Mouse (Mus musculus) brown adipose tissue, adult 24 weeks (tissue): ENCODE measurements around the gene Slc35a3. TPM values are rescaled to one million over a fixed set of nuclear protein-coding genes. Genes with fewer than 3 reads are reported as not detected.
"Not testable (repeated sequence)": the region's sequence is repeated elsewhere in the genome, so short reads cannot be mapped to it uniquely, and the experiment has no call there.

Experiments
- H3K27ac ChIP-seq: fragments of 200-500 bp; replicated peaks from 2 replicates; pipeline ENCODE4 v1.5.1; 2012; ENCODE audit warnings: low read depth, mild to moderate bottlenecking, low read length
- H3K4me1 ChIP-seq: fragments of 200-500 bp; 2 replicates; pipeline ENCODE4 v1.6.1; 2012; ENCODE audit warnings: low read length, mixed read lengths; ENCODE audit not compliant: control insufficient read depth, insufficient read depth, insufficient read length
- H3K4me3 ChIP-seq: fragments of 200-500 bp; 2 replicates; pipeline ENCODE4 v1.5.1; 2012; ENCODE audit warnings: low read depth, mild to moderate bottlenecking, low read length, moderate library complexity; ENCODE audit not compliant: insufficient read depth
- polyA plus RNA-seq: library from polyadenylated mRNA; stranded (reverse); fragments of >200 nt; gene quantifications from 2 replicates; pipeline ENCODE4 v1.2.4, GENCODE M21; 2012; ENCODE audit not compliant: missing spikeins, insufficient read depth, insufficient read length

Gene Slc35a3
- polyA plus RNA-seq, 1 experiment, result 12.6 TPM

DNA sequence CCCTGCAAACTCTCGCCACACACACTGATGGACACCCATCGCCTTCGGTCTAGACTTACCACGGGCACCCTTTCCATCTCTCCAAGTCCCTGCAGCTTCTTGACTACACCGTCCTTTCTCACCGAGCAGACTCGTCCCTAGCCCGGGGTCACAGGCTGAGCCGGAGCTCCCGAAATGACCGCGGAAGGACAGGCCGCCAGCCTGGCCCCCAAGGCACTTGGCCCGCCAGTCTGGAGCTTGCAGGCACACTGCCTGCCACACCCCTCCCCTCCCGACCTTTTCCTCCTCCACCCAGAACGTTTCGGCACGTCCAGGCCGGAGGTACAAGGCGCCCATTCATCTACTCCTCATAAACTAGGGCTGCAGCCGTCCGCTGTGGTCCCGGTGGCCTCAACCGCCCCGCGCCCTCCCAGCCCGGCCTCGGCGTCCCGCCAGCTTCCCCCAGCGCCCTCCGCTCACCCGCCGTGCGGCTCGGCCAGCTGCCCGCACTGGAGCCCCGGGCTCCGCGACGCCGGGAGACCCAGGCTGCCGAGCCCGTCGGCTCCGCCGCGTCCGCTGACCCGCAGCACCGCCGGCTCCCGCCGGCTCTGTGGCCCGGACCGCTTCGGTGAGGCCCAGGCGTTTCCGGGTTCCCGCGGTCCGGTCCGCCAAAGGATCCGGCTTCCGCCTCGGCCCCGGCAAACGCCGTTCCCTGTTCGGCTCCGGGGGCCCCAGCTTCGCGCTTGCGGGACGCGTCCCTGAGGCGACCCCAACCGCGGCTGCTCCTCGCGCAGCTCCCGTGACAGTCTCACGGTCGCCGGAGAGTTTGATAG lies 801 bp downstream of the Slc35a3 start:
- peak overlapping the region; percentile 97 for H3K27ac ChIP-seq
- H3K4me3 ChIP-seq, result peak overlapping the region; percentile 97
- peaks cover 10% of the 10 kb centered on the region; the same call in 1 of the 2 replicates for H3K4me1 ChIP-seq

DNA sequence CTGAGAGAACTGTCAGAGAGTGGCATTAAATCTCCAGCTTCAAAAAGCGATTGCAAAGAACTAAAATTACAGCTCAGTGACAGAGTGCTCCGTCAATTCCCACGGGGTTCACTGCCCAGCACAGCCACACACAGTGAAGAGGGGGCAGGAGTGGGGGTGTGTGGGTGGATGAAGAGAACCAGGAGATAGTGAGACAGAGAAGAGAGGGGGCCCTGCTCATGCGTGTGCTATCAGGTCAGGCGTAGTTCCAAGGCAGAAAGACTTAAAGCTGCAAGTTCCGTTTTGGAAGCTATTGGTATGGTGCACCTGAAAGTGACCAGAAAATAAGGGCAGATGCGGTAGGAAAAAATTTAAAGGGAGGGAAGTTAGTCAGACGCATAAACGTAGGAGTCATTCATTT lies 1.7 kb downstream of the Slc35a3 start:
- Histone ChIP-seq H3K27ac (no peak overlapping the region), H3K4me3 (peak overlapping the region; percentile 52), H3K4me1 (peaks cover 6% of the 10 kb centered on the region; the same call in 1 of the 2 replicates)

DNA sequence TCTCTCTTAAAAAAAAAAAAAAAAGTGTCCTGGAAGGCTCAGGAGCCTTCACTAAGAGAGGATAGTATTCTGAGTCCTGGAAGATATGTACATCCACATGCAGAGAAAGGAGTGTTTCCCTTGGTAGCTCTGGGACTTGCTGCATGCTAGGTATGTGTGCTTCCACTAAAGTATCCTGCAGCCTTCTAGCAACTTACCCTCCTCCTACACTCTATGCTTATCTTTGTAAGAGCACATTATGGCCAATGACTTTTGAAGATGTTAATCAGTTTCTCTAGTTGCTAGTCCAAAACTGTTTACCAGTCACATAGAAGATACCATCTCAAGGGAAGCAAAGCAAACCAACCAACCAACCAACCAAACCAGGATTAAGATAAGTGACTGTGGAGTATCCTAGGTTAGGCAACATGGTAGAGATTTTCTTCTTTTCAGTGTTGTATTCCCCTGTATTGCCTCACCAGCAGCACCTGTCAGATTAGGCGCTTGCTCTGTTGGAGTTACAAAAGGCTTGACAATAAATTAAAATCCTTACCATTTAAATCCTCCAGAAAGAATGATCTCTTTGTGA lies 6.9 kb downstream of the Slc35a3 start:
- H3K4me3 ChIP-seq, result no peak overlapping the region
- peaks cover 2% of the 10 kb centered on the region; the same call in 1 of the 2 replicates for H3K4me1 ChIP-seq
- no peak overlapping the region for H3K27ac ChIP-seq

DNA sequence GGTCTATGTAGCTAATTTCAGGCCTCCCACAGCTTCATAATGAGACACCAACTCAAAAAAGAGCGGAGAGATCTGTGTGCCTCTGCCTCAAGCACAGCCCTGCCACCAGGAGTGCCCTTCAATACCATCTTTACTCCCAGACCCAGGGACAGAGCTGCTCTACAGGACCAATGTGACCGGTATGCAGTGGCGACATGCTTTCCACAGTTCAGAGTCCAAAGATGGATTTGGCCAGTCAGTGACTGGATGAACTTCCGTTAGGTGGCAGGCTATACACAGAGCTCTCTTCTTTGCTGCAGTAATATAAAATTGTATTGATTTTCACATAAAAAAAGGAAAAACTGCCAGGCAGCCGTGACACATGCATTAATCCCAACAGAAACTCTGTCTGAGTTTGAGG lies 8.8 kb downstream of the Slc35a3 start:
- no peak overlapping the region for H3K4me3 ChIP-seq
- H3K27ac ChIP-seq, result no peak overlapping the region
- no peaks in the 10 kb centered on the region for H3K4me1 ChIP-seq

DNA sequence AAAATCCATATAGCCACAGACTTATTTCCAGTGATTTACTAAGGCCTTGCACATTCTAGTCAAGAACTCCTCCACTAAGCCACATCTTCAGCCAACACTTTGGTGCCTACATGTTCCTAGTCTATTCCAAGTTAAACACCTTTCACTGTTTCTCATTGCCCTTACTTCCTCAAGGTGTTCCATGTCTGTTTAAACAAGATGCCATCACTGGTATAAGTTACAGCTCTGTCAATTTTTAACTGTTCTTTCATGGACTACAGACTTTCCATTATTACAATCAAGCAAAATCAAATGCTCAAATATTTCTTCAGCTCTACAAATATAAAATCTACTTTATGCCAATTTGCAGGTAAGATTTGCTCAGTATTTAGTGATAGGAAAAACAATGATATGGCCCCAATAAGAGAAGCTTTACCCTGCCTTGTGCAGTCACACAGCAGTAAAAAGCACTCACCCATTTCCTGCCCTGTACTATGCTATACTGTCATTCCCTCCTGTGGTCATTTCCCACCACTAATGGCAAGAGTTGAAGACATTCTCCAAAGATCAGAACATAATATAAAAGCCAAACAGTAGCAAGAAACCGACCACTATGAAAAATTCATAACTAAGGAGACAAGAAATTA lies 9.9 kb downstream of the Slc35a3 start:
- H3K4me1 ChIP-seq, result no peaks in the 10 kb centered on the region
- no peak overlapping the region for H3K4me3 ChIP-seq
- no peak overlapping the region for H3K27ac ChIP-seq

DNA sequence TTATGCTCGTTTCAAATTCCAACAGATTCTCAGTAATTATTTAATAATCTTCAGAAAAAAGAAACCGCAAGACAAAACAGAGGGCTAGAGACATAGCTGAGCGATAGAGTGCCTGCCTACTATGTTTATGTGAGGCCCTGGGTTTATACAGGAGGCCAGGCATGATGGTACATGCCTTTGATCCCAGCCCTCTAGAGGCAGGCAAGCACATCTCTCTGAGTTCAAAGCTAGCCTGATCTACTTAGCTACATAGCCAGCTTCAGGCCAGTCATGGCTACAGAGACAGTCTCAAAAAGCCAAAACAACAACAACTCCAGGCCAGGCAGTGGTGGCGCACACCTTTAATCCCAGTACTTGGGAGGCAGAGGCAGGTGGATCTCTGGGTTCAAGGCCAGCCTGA lies 11.0 kb downstream of the Slc35a3 start:
- no peaks in the 10 kb centered on the region for H3K4me1 ChIP-seq
- H3K4me3 ChIP-seq, result no peak overlapping the region
- no peak overlapping the region for H3K27ac ChIP-seq

DNA sequence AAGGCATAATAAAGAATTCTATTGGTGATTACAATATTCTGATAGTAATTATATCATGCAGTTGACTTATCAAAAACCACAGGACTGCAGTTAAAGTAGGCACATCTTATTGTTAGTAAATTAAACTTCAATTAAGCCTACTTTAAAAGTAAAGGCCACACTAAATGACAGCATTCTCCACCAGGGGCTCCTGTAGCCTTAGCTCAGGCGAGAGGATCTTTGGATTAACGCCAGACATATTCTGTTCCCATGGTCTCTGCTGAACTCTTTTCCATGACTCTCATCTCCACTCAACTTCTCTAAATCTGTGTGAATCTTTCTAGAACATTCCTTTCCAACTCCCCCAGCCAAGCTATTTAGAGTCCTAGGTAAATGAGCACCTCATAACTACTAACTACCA lies 13.8 kb downstream of the Slc35a3 start:
- no peak overlapping the region for H3K27ac ChIP-seq
- H3K4me1 ChIP-seq, result no peaks in the 10 kb centered on the region
- no peak overlapping the region for H3K4me3 ChIP-seq

DNA sequence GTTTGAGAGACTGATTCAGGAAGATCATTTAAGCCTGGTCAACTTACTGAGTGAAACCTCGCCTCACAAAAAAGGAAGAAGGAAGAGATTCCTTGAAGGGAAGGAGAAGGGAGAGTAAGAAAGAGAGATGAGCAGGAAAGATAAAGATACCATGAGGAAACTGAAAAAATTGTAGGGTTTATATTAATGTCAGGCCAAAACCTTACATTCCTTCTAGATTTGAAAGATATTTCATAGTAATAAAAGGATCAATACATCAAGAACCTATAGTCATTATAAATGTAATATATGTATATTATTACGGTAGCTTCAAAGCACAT lies 17.0 kb downstream of the Slc35a3 start:
- H3K27ac ChIP-seq, result no peak overlapping the region
- H3K4me3 ChIP-seq, result no peak overlapping the region
- H3K4me1 ChIP-seq, result no peaks in the 10 kb centered on the region

DNA sequence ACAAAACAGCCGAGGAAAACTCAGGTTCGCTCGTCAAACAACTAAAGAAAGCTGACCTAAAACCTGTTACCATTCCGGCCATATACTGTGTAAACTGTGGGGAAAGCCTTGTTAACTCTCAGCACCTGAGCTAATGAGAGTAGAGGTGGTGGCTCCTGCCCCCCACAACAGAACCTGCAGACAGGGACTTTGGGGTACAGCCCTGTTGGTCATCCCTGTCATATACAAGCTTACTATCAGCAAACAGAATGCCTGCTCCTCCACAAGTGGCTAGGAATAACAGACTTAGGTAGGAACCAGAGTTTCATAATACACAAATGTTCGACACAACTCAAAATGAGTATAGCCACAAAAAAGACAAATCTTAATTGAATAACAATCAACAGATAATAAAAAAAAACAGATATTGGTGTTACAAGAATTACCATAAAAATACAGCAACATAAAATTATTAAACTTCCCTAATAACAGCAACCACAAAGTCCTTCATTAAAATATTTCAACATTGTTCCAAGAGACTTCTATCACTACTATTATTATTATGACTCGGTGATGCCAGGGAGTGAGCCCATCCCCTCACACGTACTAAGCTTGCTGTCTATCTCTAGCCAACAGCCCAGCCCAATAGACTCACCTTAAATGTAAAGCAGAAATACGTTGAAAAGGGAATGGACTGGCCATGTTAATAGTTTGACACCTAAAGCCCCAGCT lies 17.5 kb downstream of the Slc35a3 start:
- Histone ChIP-seq H3K4me1 (no peaks in the 10 kb centered on the region), H3K27ac (no peak overlapping the region), H3K4me3 (no peak overlapping the region)

DNA sequence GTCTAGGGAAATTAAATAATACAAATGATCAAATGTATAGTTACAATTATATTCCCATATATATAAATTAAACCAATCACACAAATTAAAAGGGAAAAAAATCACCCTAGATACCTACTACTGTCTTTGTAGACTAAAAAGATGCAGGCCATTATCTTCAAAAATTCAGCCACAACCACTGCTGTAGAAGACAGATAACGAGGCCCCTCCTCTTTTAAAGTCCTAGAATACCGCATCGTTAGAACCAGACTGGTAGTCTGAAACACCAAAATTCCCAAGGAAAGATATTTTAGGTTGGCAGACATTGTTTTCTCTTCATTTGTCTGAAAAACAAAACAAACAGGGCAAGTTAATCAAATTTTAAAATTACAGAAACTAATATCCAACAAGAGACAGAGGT lies 18.3 kb downstream of the Slc35a3 start:
- no peak overlapping the region for H3K27ac ChIP-seq
- H3K4me3 ChIP-seq, result no peak overlapping the region
- no peaks in the 10 kb centered on the region for H3K4me1 ChIP-seq

DNA sequence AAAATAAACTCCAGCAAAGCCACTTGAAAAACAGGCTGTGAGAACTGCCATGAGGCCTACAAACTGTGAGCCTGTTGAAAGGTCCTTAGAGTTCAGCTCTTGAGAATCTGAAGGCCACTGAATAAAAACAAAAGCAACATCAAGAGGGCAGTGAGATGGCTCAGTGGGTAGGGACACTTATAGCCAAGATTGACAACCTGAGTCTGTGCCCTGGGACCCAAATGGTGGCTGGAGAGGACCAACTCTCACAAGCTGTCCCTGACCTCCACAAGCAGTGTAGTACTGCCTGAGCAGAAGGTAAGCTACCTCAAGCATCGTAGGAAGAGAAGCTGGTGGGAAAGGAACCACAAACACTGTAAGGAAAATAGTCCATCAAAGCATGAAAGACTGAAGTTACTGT lies 31.5 kb downstream of the Slc35a3 start, which contains the start of gene Gm43191:
Gene Gm43191 (minus strand): TSS at position 101 of the 400 bp plus-strand sequence.
- no peaks in the 10 kb centered on the region for H3K4me1 ChIP-seq
- H3K4me3 ChIP-seq, result no peak within 1 kb of the TSS
- H3K27ac ChIP-seq, result no peak within 1 kb of the TSS

DNA sequence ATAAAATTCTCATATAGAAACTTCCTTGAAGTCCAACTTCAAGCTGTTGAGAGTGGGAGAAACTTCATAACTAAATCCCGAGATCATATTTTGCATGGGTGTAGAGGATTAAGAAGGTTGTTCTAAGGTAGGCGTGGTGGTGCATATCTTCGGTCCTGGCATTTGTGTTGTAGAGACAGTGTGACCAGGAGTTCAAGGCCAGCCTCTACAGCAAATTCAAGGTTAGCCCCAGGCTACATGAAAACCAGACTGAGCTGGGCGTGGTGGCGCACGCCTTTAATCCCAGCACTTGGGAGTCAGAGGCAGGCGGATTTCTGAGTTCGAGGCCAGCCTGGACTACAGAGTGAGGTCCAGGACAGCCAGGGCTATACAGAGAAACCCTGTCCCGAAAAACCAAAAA lies 48.4 kb downstream of the Slc35a3 start:
- H3K27ac ChIP-seq, H3K4me1 ChIP-seq, H3K4me3 ChIP-seq: not testable (repeated sequence)

DNA sequence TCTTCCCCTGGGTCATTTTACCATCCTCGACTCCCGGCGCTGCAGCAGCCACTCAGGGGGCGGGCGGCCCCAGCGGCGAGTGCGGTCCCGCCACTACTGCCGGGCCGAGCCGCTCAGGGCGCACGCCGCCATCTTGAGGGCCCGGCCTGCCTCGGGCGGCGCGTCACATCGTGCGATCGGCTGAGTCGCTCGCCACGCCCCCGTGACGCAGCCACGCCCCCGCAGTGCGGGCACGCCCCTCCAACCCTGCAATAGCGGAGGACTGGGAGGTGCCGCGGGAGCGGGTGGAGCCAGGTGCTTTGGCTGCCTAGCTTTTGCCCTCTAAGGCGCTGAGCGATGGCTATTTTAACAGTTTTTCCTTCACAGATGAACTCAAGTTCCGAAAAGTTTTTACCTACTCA lies 50.2 kb downstream of the Slc35a3 start, which contains the start of gene Mfsd14a:
Gene Mfsd14a (minus strand): TSS at position 215 of the 401 bp plus-strand sequence.
- Histone ChIP-seq H3K27ac (peak within 1 kb of the TSS; percentile 89), H3K4me3 (peak within 1 kb of the TSS; percentile 93), H3K4me1 (peaks cover 13% of the 10 kb centered on the region)

DNA sequence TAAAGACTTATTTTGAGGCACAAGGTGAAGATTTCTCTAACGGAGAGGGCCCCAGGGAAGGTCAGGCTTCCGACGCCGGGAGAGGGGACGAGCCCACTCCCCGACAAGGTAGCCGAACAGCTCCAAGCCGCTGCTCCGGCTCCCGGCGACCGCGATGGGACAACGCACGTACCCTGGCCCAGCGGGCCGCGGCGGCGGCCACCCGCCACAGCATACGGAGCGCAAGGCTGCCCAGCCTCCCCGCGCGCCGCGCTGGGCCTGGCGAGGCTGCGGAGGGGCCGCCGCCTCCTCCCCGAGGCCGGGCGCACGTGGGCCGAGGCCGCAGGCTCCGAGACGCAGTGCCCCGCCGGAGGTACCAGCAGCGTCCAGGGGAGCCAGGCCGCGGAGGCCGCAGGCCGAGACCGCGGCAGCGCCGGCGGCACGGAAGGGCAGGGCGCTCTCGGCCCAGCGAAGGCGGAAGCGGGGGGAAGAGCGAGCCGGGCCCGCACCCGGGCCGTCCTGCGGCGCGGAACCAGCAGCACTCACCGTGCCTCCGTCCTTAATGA lies 50.7 kb downstream of the Slc35a3 start:
- H3K4me1 ChIP-seq, result peaks cover 16% of the 10 kb centered on the region
- H3K4me3 ChIP-seq, result peak overlapping the region; percentile 93
- H3K27ac ChIP-seq, result peak overlapping the region; percentile 89

DNA sequence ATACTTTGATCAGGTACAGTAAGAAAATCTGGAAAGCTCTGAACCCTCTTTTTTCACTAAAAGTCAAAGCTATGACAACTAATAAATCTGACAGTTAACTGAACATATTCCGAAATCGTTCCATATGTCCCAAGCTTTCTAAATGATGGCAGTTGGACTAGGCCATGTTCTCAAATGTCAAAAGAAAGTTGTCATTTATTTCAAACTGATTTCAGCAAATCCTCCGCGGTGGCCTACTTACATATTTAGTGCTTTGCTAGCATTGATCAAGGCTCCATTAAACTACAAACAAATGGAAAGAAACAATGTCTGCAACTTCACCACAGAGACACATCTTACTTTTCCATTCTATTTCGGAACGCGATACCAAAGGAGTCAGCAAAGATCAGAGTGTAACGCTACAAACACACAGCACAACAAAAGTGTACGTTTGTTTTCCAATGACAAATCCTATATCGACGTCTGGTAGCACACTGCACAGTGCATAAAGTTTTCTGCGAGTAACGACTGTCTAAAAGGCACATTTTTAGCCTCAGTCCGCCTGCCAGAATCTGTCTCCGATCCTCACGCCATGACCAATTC lies 51.3 kb downstream of the Slc35a3 start:
- Histone ChIP-seq H3K27ac (peak overlapping the region; percentile 89), H3K4me3 (peak overlapping the region; percentile 93), H3K4me1 (peaks cover 20% of the 10 kb centered on the region)
